Mouse (Mus musculus) neural tube, embryonic 11.5 days (tissue): ENCODE results near the gene Cd276. TPM values are rescaled to one million over a fixed set of nuclear protein-coding genes. Genes with fewer than 3 reads are reported as not detected.
"Not testable (repeated sequence)": the region's sequence is repeated elsewhere in the genome, so short reads cannot be mapped to it uniquely, and the experiment has no call there.

ENCODE experiments used
- ATAC-seq: fragments of 200-750 bp; cut with Nextera tagmentation; 2 replicates; pipeline ENCODE4 v1.8.0; 2017; ENCODE audit warnings: moderate number of reproducible peaks, mild to moderate bottlenecking, moderate TSS enrichment, moderate library complexity; ENCODE audit not compliant: insufficient read depth, low FRiP score, low TSS enrichment
- DNase-seq: peaks from one replicate; pipeline ENCODE4 v3.0.0-alpha.2; 2015; ENCODE audit warnings: low spot score
- H3K27ac ChIP-seq: fragments of 300-500 bp; sonication (generic); 2 replicates; pipeline ENCODE4 v1.5.1; 2014; ENCODE audit warnings: low read depth, mild to moderate bottlenecking, low read length
- H3K27me3 ChIP-seq: fragments of 300-500 bp; sonication (generic); 2 replicates; pipeline ENCODE4 v1.6.1; 2014; ENCODE audit warnings: mild to moderate bottlenecking, low read length, mixed read lengths; ENCODE audit not compliant: control insufficient read depth, insufficient read depth
- H3K36me3 ChIP-seq: fragments of 300-500 bp; sonication (generic); 2 replicates; pipeline ENCODE4 v1.6.1; 2014; ENCODE audit warnings: mild to moderate bottlenecking, low read length, moderate library complexity, mixed read lengths; ENCODE audit not compliant: control insufficient read depth, insufficient read depth
- H3K4me1 ChIP-seq: fragments of 300-500 bp; sonication (generic); 2 replicates; pipeline ENCODE4 v1.6.1; 2014; ENCODE audit warnings: low read length, mixed read lengths; ENCODE audit not compliant: control insufficient read depth, insufficient read depth
- H3K4me2 ChIP-seq: fragments of 300-500 bp; sonication (generic); 2 replicates; pipeline ENCODE4 v1.6.1; 2014; ENCODE audit warnings: low read depth, mild to moderate bottlenecking, moderate library complexity
- H3K4me3 ChIP-seq: fragments of 300-500 bp; sonication (generic); 2 replicates; pipeline ENCODE4 v1.5.1; 2014; ENCODE audit warnings: low read depth, low read length
- H3K9ac ChIP-seq: fragments of 300-500 bp; sonication (generic); 2 replicates; pipeline ENCODE4 v1.6.1; 2014; ENCODE audit warnings: mild to moderate bottlenecking, low read length
- H3K9me3 ChIP-seq: fragments of 300-500 bp; sonication (generic); 2 replicates; pipeline ENCODE4 v1.6.1; 2016; ENCODE audit warnings: low read length; ENCODE audit not compliant: control insufficient read depth
- WGBS: fragments of 180-500 bp; shearing (Covaris S2); extraction: QIAGEN DNeasy Blood & Tissue Kit; methylation state at CpG from one replicate; pipeline ENCODE4 v1.1.7; 2014; 5-methylcytosine and 5-hydroxymethylcytosine counted together
- polyA plus RNA-seq: library from polyadenylated mRNA; unstranded; fragments of >200 nt; fragmentation: Nextera tagmentation; extraction: Ambion mirVana; gene quantifications from 2 replicates; pipeline ENCODE4 v1.2.1, GENCODE M21; 2014

Cd276 gene
- polyA plus RNA-seq, 1 experiment from 2014 or later, result 39.1 TPM

GRCm38 (mm10) chr9:58580453-58581195 is 25.4 kb upstream of the Cd276 start:
- H3K9ac ChIP-seq, H3K4me3 ChIP-seq, DNase-seq, H3K4me1 ChIP-seq, H3K27me3 ChIP-seq, H3K27ac ChIP-seq, H3K4me2 ChIP-seq, H3K9me3 ChIP-seq, H3K36me3 ChIP-seq, ATAC-seq: not testable (repeated sequence)
- WGBS, result 87% methylated on average over 9 of the region's 10 CpGs

GRCm38 (mm10) chr9:58578669-58579068 is 23.4 kb upstream of the Cd276 start:
- ATAC-seq (no peak), DNase-seq (peak; percentile 78)
- Histone ChIP-seq H3K9ac (no peak overlapping the region), H3K36me3 (no peaks in the 10 kb centered on the region), H3K4me1 (peaks cover under 1% of the 10 kb centered on the region; the same call in 1 of the 2 replicates), H3K27me3 (no peaks in the 10 kb centered on the region), H3K4me2 (no peak overlapping the region), H3K27ac (no peak overlapping the region), H3K9me3 (no peaks in the 10 kb centered on the region), H3K4me3 (no peak overlapping the region)
- WGBS, result 30% methylated on average over 3 of the region's 3 CpGs

- WGBS, result 91% methylated on average over 1 of the region's 1 CpGs
- ATAC-seq, result no peak
- Histone ChIP-seq H3K4me3 (no peak overlapping the region), H3K27ac (no peak overlapping the region), H3K9me3 (no peaks in the 10 kb centered on the region), H3K4me1 (no peaks in the 10 kb centered on the region), H3K36me3 (no peaks in the 10 kb centered on the region), H3K27me3 (no peaks in the 10 kb centered on the region), H3K9ac (no peak overlapping the region), H3K4me2 (no peak overlapping the region)
- no peak for DNase-seq
Measured at GRCm38 (mm10) chr9:58571001-58571400, 15.8 kb upstream of the Cd276 start.

GRCm38 (mm10) chr9:58567682-58568081 is 12.4 kb upstream of the Cd276 start:
- H3K9ac ChIP-seq, result no peak overlapping the region
- DNase-seq (peak; percentile 25), ATAC-seq (no peak)
- no peaks in the 10 kb centered on the region for H3K4me1 ChIP-seq
- no peaks in the 10 kb centered on the region for H3K36me3 ChIP-seq
- no peak overlapping the region for H3K4me2 ChIP-seq
- no peaks in the 10 kb centered on the region for H3K27me3 ChIP-seq
- no peak overlapping the region for H3K27ac ChIP-seq
- no peak overlapping the region for H3K4me3 ChIP-seq
- H3K9me3 ChIP-seq, result no peaks in the 10 kb centered on the region

- H3K36me3 ChIP-seq, H3K4me1 ChIP-seq, H3K27me3 ChIP-seq, DNase-seq, ATAC-seq, H3K9ac ChIP-seq, H3K4me2 ChIP-seq, H3K9me3 ChIP-seq, H3K27ac ChIP-seq, H3K4me3 ChIP-seq: not testable (repeated sequence)
- WGBS, result 85% methylated on average over 3 of the region's 3 CpGs
Measured at GRCm38 (mm10) chr9:58565945-58566344, 10.7 kb upstream of the Cd276 start.

- WGBS, result 66% methylated on average over 3 of the region's 3 CpGs
- ATAC-seq, result no peak
- Histone ChIP-seq H3K4me1 (peaks cover 4% of the 10 kb centered on the region; the same call in 1 of the 2 replicates), H3K4me3 (no peak overlapping the region), H3K27ac (no peak overlapping the region), H3K36me3 (no peaks in the 10 kb centered on the region), H3K9me3 (no peaks in the 10 kb centered on the region), H3K27me3 (no peaks in the 10 kb centered on the region), H3K9ac (no peak overlapping the region), H3K4me2 (no peak overlapping the region)
- no peak for DNase-seq
Measured at GRCm38 (mm10) chr9:58560211-58560610, 5.0 kb upstream of the Cd276 start.

GRCm38 (mm10) chr9:58557457-58558455 is 2.5 kb upstream of the Cd276 start:
- H3K9me3 ChIP-seq, result no peaks in the 10 kb centered on the region
- no peaks in the 10 kb centered on the region for H3K27me3 ChIP-seq
- 82% methylated on average over 3 of the region's 3 CpGs for WGBS
- H3K4me3 ChIP-seq, result no peak overlapping the region
- no peak for DNase-seq
- H3K4me2 ChIP-seq, result no peak overlapping the region
- no peaks in the 10 kb centered on the region for H3K36me3 ChIP-seq
- ATAC-seq, result no peak
- no peak overlapping the region for H3K9ac ChIP-seq
- peaks cover 8% of the 10 kb centered on the region for H3K4me1 ChIP-seq
- H3K27ac ChIP-seq, result no peak overlapping the region

- ATAC-seq (no peak), DNase-seq (no peak)
- 66% methylated on average over 7 of the region's 7 CpGs for WGBS
- H3K27me3 ChIP-seq, result no peaks in the 10 kb centered on the region
- no peak overlapping the region for H3K4me2 ChIP-seq
- no peaks in the 10 kb centered on the region for H3K36me3 ChIP-seq
- H3K4me1 ChIP-seq, result peaks cover 8% of the 10 kb centered on the region
- no peak overlapping the region for H3K4me3 ChIP-seq
- H3K27ac ChIP-seq, result no peak overlapping the region
- H3K9ac ChIP-seq, result no peak overlapping the region
- H3K9me3 ChIP-seq, result no peaks in the 10 kb centered on the region
Measured at GRCm38 (mm10) chr9:58556627-58557026, 1.4 kb upstream of the Cd276 start.
